Mouse (Mus musculus): ENCODE measurements around the gene Apex1. TPM values are rescaled to one million over a fixed set of nuclear protein-coding genes. Genes with fewer than 3 reads are reported as not detected.
"Not testable (repeated sequence)": the region's sequence is repeated elsewhere in the genome, so short reads cannot be mapped to it uniquely, and the experiment has no call there.

Gene Apex1
- polyA plus RNA-seq, 1 experiment, result not detected

- 79% methylated on average over 5 of the region's 5 CpGs for WGBS
- no peak overlapping the region for H3K27ac ChIP-seq (ENCODE audit: insufficient read depth, low read depth, low read length)
These were observed 43.6 kb downstream of the Apex1 start for GRCm38 (mm10) chr14:50968216-50968980.

GRCm38 (mm10) chr14:50969041-50969440 lies 44.3 kb downstream of the Apex1 start:
- H3K27ac ChIP-seq (ENCODE audit: insufficient read depth, low read depth, low read length), result no peak overlapping the region
- WGBS, result 12% methylated on average over 1 of the region's 1 CpGs
- H3K4me1 ChIP-seq (ENCODE audit: control insufficient read depth, insufficient read depth, low read length), result peaks cover 3% of the 10 kb centered on the region; the same call in 1 of the 2 replicates
- H3K4me3 ChIP-seq (ENCODE audit: insufficient read depth, low read depth, low read length), result no peak overlapping the region
- TF ChIP-seq POLR2A (IDR thresholded peaks at IDR 0.05; ENCODE audit: insufficient read depth, low read depth, low read length) (no peak), CTCF (IDR thresholded peaks at IDR 0.05; ENCODE audit: insufficient read depth, low read depth, low read length) (no peak)

More at GRCm38 (mm10) chr14:50968216-50968980, 43.6 kb downstream of the Apex1 start:
- Histone ChIP-seq H3K4me3 (ENCODE audit: insufficient read depth, low read depth, low read length) (no peak overlapping the region), H3K4me1 (ENCODE audit: control insufficient read depth, insufficient read depth, low read length) (peaks cover 3% of the 10 kb centered on the region; the same call in 1 of the 2 replicates)
- TF ChIP-seq POLR2A (IDR thresholded peaks at IDR 0.05; ENCODE audit: insufficient read depth, low read depth, low read length) (no peak), CTCF (IDR thresholded peaks at IDR 0.05; ENCODE audit: insufficient read depth, low read depth, low read length) (no peak)

- no peak overlapping the region for H3K27ac ChIP-seq (ENCODE audit: insufficient read depth, low read depth, low read length)
- no peak overlapping the region for H3K4me3 ChIP-seq (ENCODE audit: insufficient read depth, low read depth, low read length)
- peaks cover 3% of the 10 kb centered on the region; the same call in 1 of the 2 replicates for H3K4me1 ChIP-seq (ENCODE audit: control insufficient read depth, insufficient read depth, low read length)
- WGBS, result 23% methylated on average over 12 of the region's 12 CpGs
- no peak for TF ChIP-seq CTCF (IDR thresholded peaks at IDR 0.05; ENCODE audit: insufficient read depth, low read depth, low read length)
- no peak for TF ChIP-seq POLR2A (IDR thresholded peaks at IDR 0.05; ENCODE audit: insufficient read depth, low read depth, low read length)
These were observed 45.1 kb downstream of the Apex1 start for GRCm38 (mm10) chr14:50969558-50970544.

- Histone ChIP-seq H3K4me1 (ENCODE audit: control insufficient read depth, insufficient read depth, low read length) (peaks cover 3% of the 10 kb centered on the region; the same call in 1 of the 2 replicates), H3K4me3 (ENCODE audit: insufficient read depth, low read depth, low read length) (no peak overlapping the region), H3K27ac (ENCODE audit: insufficient read depth, low read depth, low read length) (no peak overlapping the region)
- WGBS, result 83% methylated on average over 1 of the region's 1 CpGs
- TF ChIP-seq POLR2A (IDR thresholded peaks at IDR 0.05; ENCODE audit: insufficient read depth, low read depth, low read length), result no peak
- no peak for TF ChIP-seq CTCF (IDR thresholded peaks at IDR 0.05; ENCODE audit: insufficient read depth, low read depth, low read length)
These were observed 46.1 kb downstream of the Apex1 start for GRCm38 (mm10) chr14:50970822-50971221.

- 84% methylated on average over 5 of the region's 5 CpGs for WGBS
- not testable (repeated sequence) for H3K4me3 ChIP-seq (ENCODE audit: insufficient read depth, low read depth, low read length); H3K4me1 ChIP-seq (ENCODE audit: control insufficient read depth, insufficient read depth, low read length); H3K27ac ChIP-seq (ENCODE audit: insufficient read depth, low read depth, low read length)
These were observed 48.3 kb downstream of the Apex1 start for GRCm38 (mm10) chr14:50973054-50973453.

GRCm38 (mm10) chr14:50973700-50974099 lies 48.9 kb downstream of the Apex1 start:
- peaks cover 3% of the 10 kb centered on the region; the same call in 1 of the 2 replicates for H3K4me1 ChIP-seq (ENCODE audit: control insufficient read depth, insufficient read depth, low read length)
- WGBS, result 66% methylated on average over 4 of the region's 4 CpGs
- H3K4me3 ChIP-seq (ENCODE audit: insufficient read depth, low read depth, low read length), result no peak overlapping the region
- TF ChIP-seq POLR2A (IDR thresholded peaks at IDR 0.05; ENCODE audit: insufficient read depth, low read depth, low read length), result no peak
- no peak for TF ChIP-seq CTCF (IDR thresholded peaks at IDR 0.05; ENCODE audit: insufficient read depth, low read depth, low read length)
- no peak overlapping the region for H3K27ac ChIP-seq (ENCODE audit: insufficient read depth, low read depth, low read length)

GRCm38 (mm10) chr14:50975001-50975400 lies 50.2 kb downstream of the Apex1 start:
- TF ChIP-seq CTCF (IDR thresholded peaks at IDR 0.05; ENCODE audit: insufficient read depth, low read depth, low read length), result no peak
- no peak for TF ChIP-seq POLR2A (IDR thresholded peaks at IDR 0.05; ENCODE audit: insufficient read depth, low read depth, low read length)
- Histone ChIP-seq H3K4me1 (ENCODE audit: control insufficient read depth, insufficient read depth, low read length) (no peaks in the 10 kb centered on the region), H3K27ac (ENCODE audit: insufficient read depth, low read depth, low read length) (no peak overlapping the region), H3K4me3 (ENCODE audit: insufficient read depth, low read depth, low read length) (no peak overlapping the region)
- WGBS, result 77% methylated on average over 5 of the region's 5 CpGs

- Histone ChIP-seq H3K4me3 (ENCODE audit: insufficient read depth, low read depth, low read length) (no peak overlapping the region), H3K4me1 (ENCODE audit: control insufficient read depth, insufficient read depth, low read length) (no peaks in the 10 kb centered on the region), H3K27ac (ENCODE audit: insufficient read depth, low read depth, low read length) (no peak overlapping the region)
- TF ChIP-seq POLR2A (IDR thresholded peaks at IDR 0.05; ENCODE audit: insufficient read depth, low read depth, low read length), result no peak
- TF ChIP-seq CTCF (IDR thresholded peaks at IDR 0.05; ENCODE audit: insufficient read depth, low read depth, low read length), result no peak
- WGBS, result 16% methylated on average over 9 of the region's 9 CpGs
These were observed 51.9 kb downstream of the Apex1 start for GRCm38 (mm10) chr14:50976674-50977073.

Other genes with a start within 250 kb of the Apex1 start
- not detected in 2 replicates for gene Olfr747, start 231.8 kb upstream of the Apex1 start, polyA plus RNA-seq (2012; ENCODE audit: insufficient read depth, insufficient read length, low replicate concordance, missing spikeins)
- gene Olfr748, start 217.6 kb upstream of the Apex1 start, polyA plus RNA-seq (2012; ENCODE audit: insufficient read depth, insufficient read length, low replicate concordance, missing spikeins), result not detected in 2 replicates
- not detected in 2 replicates for gene Olfr749, start 179.9 kb upstream of the Apex1 start, polyA plus RNA-seq (2012; ENCODE audit: insufficient read depth, insufficient read length, low replicate concordance, missing spikeins)
- not detected in 2 replicates for gene Ttc5, start 139.4 kb upstream of the Apex1 start, polyA plus RNA-seq (2012; ENCODE audit: insufficient read depth, insufficient read length, low replicate concordance, missing spikeins)
- not detected in 2 replicates for gene Ccnb1ip1, start 117.2 kb upstream of the Apex1 start, polyA plus RNA-seq (2012; ENCODE audit: insufficient read depth, insufficient read length, low replicate concordance, missing spikeins)
- not detected in 2 replicates for gene Parp2, start 117.1 kb upstream of the Apex1 start, polyA plus RNA-seq (2012; ENCODE audit: insufficient read depth, insufficient read length, low replicate concordance, missing spikeins)
- not detected in 2 replicates for gene Tep1, start 54.4 kb upstream of the Apex1 start, polyA plus RNA-seq (2012; ENCODE audit: insufficient read depth, insufficient read length, low replicate concordance, missing spikeins)
- not detected in 2 replicates for gene Klhl33, start 27.5 kb upstream of the Apex1 start, polyA plus RNA-seq (2012; ENCODE audit: insufficient read depth, insufficient read length, low replicate concordance, missing spikeins)
- gene Osgep, start 75 bp upstream of the Apex1 start, polyA plus RNA-seq (2012; ENCODE audit: insufficient read depth, insufficient read length, low replicate concordance, missing spikeins), result not detected in 2 replicates
- not detected in 2 replicates for gene Pip4p1, start 5.9 kb downstream of the Apex1 start, polyA plus RNA-seq (2012; ENCODE audit: insufficient read depth, insufficient read length, low replicate concordance, missing spikeins)
- not detected in 2 replicates for gene Pnp, start 6.1 kb downstream of the Apex1 start, polyA plus RNA-seq (2012; ENCODE audit: insufficient read depth, insufficient read length, low replicate concordance, missing spikeins)
- not detected in 2 replicates for gene Gm49342, start 19.5 kb downstream of the Apex1 start, polyA plus RNA-seq (2012; ENCODE audit: insufficient read depth, insufficient read length, low replicate concordance, missing spikeins)
- not detected in 2 replicates for gene Pnp2, start 31.0 kb downstream of the Apex1 start, polyA plus RNA-seq (2012; ENCODE audit: insufficient read depth, insufficient read length, low replicate concordance, missing spikeins)
- not detected in 2 replicates for gene Rnase10, start 82.8 kb downstream of the Apex1 start, polyA plus RNA-seq (2012; ENCODE audit: insufficient read depth, insufficient read length, low replicate concordance, missing spikeins)
- not detected in 2 replicates for gene Rnase9, start 116.9 kb downstream of the Apex1 start, polyA plus RNA-seq (2012; ENCODE audit: insufficient read depth, insufficient read length, low replicate concordance, missing spikeins)
- not detected in 2 replicates for gene Rnase11, start 125.2 kb downstream of the Apex1 start, polyA plus RNA-seq (2012; ENCODE audit: insufficient read depth, insufficient read length, low replicate concordance, missing spikeins)
- gene Rnase12, start 132.7 kb downstream of the Apex1 start, polyA plus RNA-seq (2012; ENCODE audit: insufficient read depth, insufficient read length, low replicate concordance, missing spikeins), result not detected in 2 replicates
- not detected in 2 replicates for gene Olfr750, start 149.5 kb downstream of the Apex1 start, polyA plus RNA-seq (2012; ENCODE audit: insufficient read depth, insufficient read length, low replicate concordance, missing spikeins)
- gene Rnase4, start 166.1 kb downstream of the Apex1 start, polyA plus RNA-seq (2012; ENCODE audit: insufficient read depth, insufficient read length, low replicate concordance, missing spikeins), result not detected in 2 replicates
- not detected in 2 replicates for gene Ang, start 166.2 kb downstream of the Apex1 start, polyA plus RNA-seq (2012; ENCODE audit: insufficient read depth, insufficient read length, low replicate concordance, missing spikeins)
- gene Eddm3b, start 189.5 kb downstream of the Apex1 start, polyA plus RNA-seq (2012; ENCODE audit: insufficient read depth, insufficient read length, low replicate concordance, missing spikeins), result not detected in 2 replicates
- not detected in 2 replicates for gene Rnase6, start 198.9 kb downstream of the Apex1 start, polyA plus RNA-seq (2012; ENCODE audit: insufficient read depth, insufficient read length, low replicate concordance, missing spikeins)
- gene Rnase1, start 221.8 kb downstream of the Apex1 start, polyA plus RNA-seq (2012; ENCODE audit: insufficient read depth, insufficient read length, low replicate concordance, missing spikeins), result not detected in 2 replicates
- gene Rnase2b, start 237.3 kb downstream of the Apex1 start, polyA plus RNA-seq (2012; ENCODE audit: insufficient read depth, insufficient read length, low replicate concordance, missing spikeins), result not detected in 2 replicates

All from olfactory bulb, adult 2 months (tissue).